Mouse (Mus musculus): ENCODE results near the gene Rbm20. TPM values are rescaled to one million over a fixed set of nuclear protein-coding genes. Genes with fewer than 3 reads are reported as not detected.

The Rbm20 gene
- total and polyA plus RNA-seq, 3 experiments = 37.3 to 58.6 TPM; not detected in 1

DNA sequence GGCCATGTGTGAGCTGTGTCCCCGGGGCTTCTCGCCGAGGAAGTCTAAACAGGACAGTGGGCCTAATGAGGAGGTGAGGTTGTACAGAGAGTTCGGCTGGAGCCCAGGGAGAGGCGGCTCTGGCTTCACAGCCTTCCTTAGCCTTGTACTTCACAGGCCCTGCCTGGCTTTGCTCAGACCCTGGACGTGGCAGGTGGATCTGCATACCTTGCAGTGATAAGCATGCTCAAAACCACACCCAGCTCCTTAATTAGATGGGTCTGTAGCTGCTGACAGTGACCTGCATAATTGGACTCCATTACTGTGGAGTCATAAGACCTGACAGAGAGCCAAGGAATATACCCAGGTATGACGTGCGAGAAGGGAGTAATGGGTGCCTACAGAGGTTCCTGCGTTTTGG, 102.3 kb downstream of the Rbm20 start:
- H3K27ac ChIP-seq (ENCODE audit: control insufficient read depth, low read depth, low read length) = no peak overlapping the region
- no peak for DNase-seq (ENCODE audit: low read depth, low spot score)
- TF ChIP-seq RCOR1 (IDR thresholded peaks at IDR 0.05; ENCODE audit: low read depth, low read length) (no peak), SMC3 (IDR thresholded peaks at IDR 0.05; ENCODE audit: low read depth, low read length) (no peak), MAZ (IDR thresholded peaks at IDR 0.05; ENCODE audit: low read depth, low read length) (no peak), ZC3H11A (IDR thresholded peaks at IDR 0.05; ENCODE audit: low read depth, low read length) (no peak), POLR2AphosphoS5 (IDR thresholded peaks at IDR 0.05; ENCODE audit: borderline replicate concordance, low read depth, low read length) (no peak)
- H3K36me3 ChIP-seq (ENCODE audit: control insufficient read depth in 1 of 2, insufficient read depth in 2 of 2, low read length in 2 of 2) = peaks cover 0 to 11% of the 10 kb centered on the region in 2 experiments; a peak in 2 of 4 replicates
- H3K4me3 ChIP-seq (ENCODE audit: control insufficient read depth in 1 of 2, insufficient read depth in 1 of 2, low read depth in 2 of 2, low read length in 2 of 2) = no peak overlapping the region
- peaks cover 10 to 18% of the 10 kb centered on the region in 2 experiments for H3K4me1 ChIP-seq (ENCODE audit: control insufficient read depth in 1 of 2, insufficient read depth in 2 of 2, low read length in 2 of 2)
- no peaks in the 10 kb centered on the region for H3K27me3 ChIP-seq (ENCODE audit: control insufficient read depth in 1 of 2, insufficient read depth in 2 of 2, low read length in 2 of 2)
- no peaks in the 10 kb centered on the region for H3K79me2 ChIP-seq (ENCODE audit: control insufficient read depth, insufficient read depth, low read length, poor library complexity)
- no peaks in the 10 kb centered on the region for H3K9me3 ChIP-seq (replicated peaks; ENCODE audit: insufficient read depth, low read length)
- H3K9ac ChIP-seq (ENCODE audit: control insufficient read depth, low read depth, low read length, poor library complexity, severe bottlenecking) = no peak overlapping the region

DNA sequence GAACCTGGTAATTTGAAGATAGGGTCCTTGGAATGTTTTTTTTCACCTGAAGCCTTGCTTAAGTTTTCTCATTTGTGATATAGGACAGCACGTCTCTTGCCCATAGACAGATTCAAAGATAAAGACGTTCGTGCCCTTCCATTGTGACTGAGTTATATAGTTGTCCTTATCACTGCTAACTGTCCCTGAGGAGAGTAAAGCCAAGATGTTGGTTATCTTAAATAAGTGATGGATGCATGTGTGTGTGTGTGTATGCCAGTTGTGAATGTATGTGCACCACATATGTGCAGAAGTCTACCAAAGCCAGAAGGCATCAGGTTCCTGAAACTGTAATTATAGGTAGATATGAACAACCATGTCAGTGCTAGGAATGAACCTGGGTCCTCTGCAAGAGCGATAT, 102.7 kb downstream of the Rbm20 start:
- TF ChIP-seq SIN3A (IDR thresholded peaks at IDR 0.05; ENCODE audit: low read length) = peak; percentile 25; the same call in 1 of the 2 replicates
- TF ChIP-seq MEF2A (IDR thresholded peaks at IDR 0.05; ENCODE audit: extremely low read depth, insufficient replicate concordance, low read depth, low read length, poor library complexity, severe bottlenecking) = no peak
- no peak for TF ChIP-seq BHLHE40 (IDR thresholded peaks at IDR 0.05; ENCODE audit: borderline replicate concordance, low read depth, low read length)
- no peak for TF ChIP-seq JUND (IDR thresholded peaks at IDR 0.05; ENCODE audit: low read depth, low read length)
- TF ChIP-seq SMC3 (IDR thresholded peaks at IDR 0.05; ENCODE audit: low read depth, low read length) = no peak
- no peak for TF ChIP-seq ZKSCAN1 (IDR thresholded peaks at IDR 0.05; ENCODE audit: low read depth, low read length)
- no peak for TF ChIP-seq TAL1 (IDR thresholded peaks at IDR 0.05; ENCODE audit: low read length)
- TF ChIP-seq GATA1 (IDR thresholded peaks at IDR 0.05; ENCODE audit: low read depth, low read length) = no peak
- TF ChIP-seq RCOR1 (IDR thresholded peaks at IDR 0.05; ENCODE audit: low read depth, low read length) = no peak
- TF ChIP-seq TBP (IDR thresholded peaks at IDR 0.05; ENCODE audit: low read depth, low read length) = no peak
- no peak for TF ChIP-seq POLR2AphosphoS5 (IDR thresholded peaks at IDR 0.05; ENCODE audit: borderline replicate concordance, low read depth, low read length)
- 0 out of 2 replicates have a peak, but pooled peaks have one; percentile 20 for TF ChIP-seq NELFE (IDR thresholded peaks at IDR 0.05; ENCODE audit: low read depth, low read length)
- no peak for TF ChIP-seq E2F4 (IDR thresholded peaks at IDR 0.05; ENCODE audit: borderline replicate concordance, low read depth, low read length)
- H3K27me3 ChIP-seq (ENCODE audit: control insufficient read depth in 1 of 2, insufficient read depth in 2 of 2, low read length in 2 of 2) = no peaks in the 10 kb centered on the region
- no peak for DNase-seq (ENCODE audit: low read depth, low spot score)
- H3K4me1 ChIP-seq (ENCODE audit: control insufficient read depth in 1 of 2, insufficient read depth in 2 of 2, low read length in 2 of 2) = peaks cover 6 to 14% of the 10 kb centered on the region in 2 experiments
- peaks cover 0 to 7% of the 10 kb centered on the region in 2 experiments; a peak in 2 of 4 replicates for H3K36me3 ChIP-seq (ENCODE audit: control insufficient read depth in 1 of 2, insufficient read depth in 2 of 2, low read length in 2 of 2)
- H3K9me3 ChIP-seq (replicated peaks; ENCODE audit: insufficient read depth, low read length) = no peaks in the 10 kb centered on the region
- H3K4me3 ChIP-seq (ENCODE audit: control insufficient read depth in 1 of 2, insufficient read depth in 1 of 2, low read depth in 2 of 2, low read length in 2 of 2) = no peak overlapping the region
- no peak overlapping the region for H3K9ac ChIP-seq (ENCODE audit: control insufficient read depth, low read depth, low read length, poor library complexity, severe bottlenecking)
- no peaks in the 10 kb centered on the region for H3K79me2 ChIP-seq (ENCODE audit: control insufficient read depth, insufficient read depth, low read length, poor library complexity)
- H3K27ac ChIP-seq (ENCODE audit: control insufficient read depth, low read depth, low read length) = no peak overlapping the region

Data from MEL (cell line).